Mouse (Mus musculus) forebrain, embryonic 15.5 days (tissue): ENCODE measurements at regions not wholly inside any gene's neighbourhood (a gene's known extent, or its start where the extent isn't known, plus 50 kb on each side); places are given as distances from the start of the nearest gene placed in this dataset.

Experiments
- ATAC-seq: fragments of 200-750 bp; cut with Nextera tagmentation; replicated peaks from 2 replicates; pipeline ENCODE4 v1.8.0; 2017; ENCODE audit warnings: mild to moderate bottlenecking, moderate TSS enrichment, moderate library complexity
- H3K27ac ChIP-seq: fragments of 300-500 bp; sonication (generic); replicated peaks from 2 replicates; pipeline ENCODE4 v1.5.1; 2015; ENCODE audit warnings: mild to moderate bottlenecking, inconsistent platforms
- H3K27me3 ChIP-seq: fragments of 300-500 bp; sonication (generic); 2 replicates; pipeline ENCODE4 v1.6.1; 2015; ENCODE audit warnings: inconsistent platforms
- H3K36me3 ChIP-seq: fragments of 300-500 bp; sonication (generic); 2 replicates; pipeline ENCODE4 v1.6.1; 2015; ENCODE audit warnings: mild to moderate bottlenecking, inconsistent platforms
- H3K4me1 ChIP-seq: fragments of 300-500 bp; sonication (generic); 2 replicates; pipeline ENCODE4 v1.6.1; 2015; ENCODE audit warnings: inconsistent platforms
- H3K4me2 ChIP-seq: fragments of 300-500 bp; sonication (generic); replicated peaks from 2 replicates; pipeline ENCODE4 v1.6.1; 2015; ENCODE audit warnings: mild to moderate bottlenecking, inconsistent platforms
- H3K4me3 ChIP-seq: fragments of 300-500 bp; sonication (generic); 2 replicates; pipeline ENCODE4 v1.5.1; 2015; ENCODE audit warnings: mild to moderate bottlenecking, inconsistent platforms
- H3K9ac ChIP-seq: fragments of 300-500 bp; sonication (generic); replicated peaks from 2 replicates; pipeline ENCODE4 v1.6.1; 2015; ENCODE audit warnings: mild to moderate bottlenecking, inconsistent platforms
- H3K9me3 ChIP-seq: fragments of 300-500 bp; sonication (generic); 2 replicates; pipeline ENCODE4 v1.6.1; 2016; ENCODE audit warnings: inconsistent platforms
- WGBS: fragments of 180-500 bp; shearing (Covaris S2); methylation state at CpG from one replicate; pipeline ENCODE4 v1.1.7; 2015; ENCODE audit warnings: mixed read lengths; 5-methylcytosine and 5-hydroxymethylcytosine counted together

DNA sequence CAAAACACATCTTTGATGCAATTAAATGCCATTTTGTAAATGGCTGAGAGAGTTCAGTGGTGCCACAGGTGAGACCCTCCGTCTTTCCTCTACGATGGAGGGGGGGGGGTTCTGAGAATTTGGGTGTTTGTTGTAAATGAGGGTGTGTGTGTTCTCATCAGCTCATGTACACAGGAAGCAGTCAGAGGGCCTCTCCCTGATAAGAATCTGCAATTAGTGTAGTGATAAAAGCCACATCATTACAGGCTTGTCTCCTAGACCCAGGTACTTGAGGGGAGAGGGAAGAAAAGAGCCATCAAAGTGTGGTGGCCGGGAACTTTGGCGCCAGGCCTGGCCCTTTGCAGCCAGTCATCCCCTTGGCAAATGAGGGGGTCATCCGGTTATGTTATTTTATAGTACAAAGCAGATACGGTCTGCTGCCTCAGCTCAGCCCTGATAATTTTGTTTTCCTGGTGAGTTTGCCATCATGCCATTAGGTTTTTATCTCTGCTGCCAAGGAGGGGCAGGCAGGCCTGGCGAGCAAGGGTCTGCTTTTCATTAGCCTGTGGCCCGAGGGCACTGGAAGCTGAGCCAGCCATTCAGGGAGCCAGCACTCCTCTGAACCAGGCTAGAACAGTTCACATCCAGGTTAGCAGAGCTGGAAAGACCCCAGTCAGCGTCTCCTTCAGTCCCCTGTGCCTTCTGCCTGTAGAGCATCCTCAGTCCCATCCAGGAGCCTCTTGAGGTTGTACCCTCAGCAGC lies 59.7 kb downstream of the H2al1j start:
- H3K4me1 ChIP-seq: no peaks in the 10 kb centered on the region
- H3K9ac ChIP-seq: no peak overlapping the region
- 53% methylated on average over 9 of the region's 9 CpGs for WGBS
- H3K27ac ChIP-seq: no peak overlapping the region
- H3K4me3 ChIP-seq: no peak overlapping the region
- H3K36me3 ChIP-seq: no peaks in the 10 kb centered on the region
- no peaks in the 10 kb centered on the region for H3K27me3 ChIP-seq
- no peak for ATAC-seq
- H3K9me3 ChIP-seq: no peaks in the 10 kb centered on the region
- H3K4me2 ChIP-seq: no peak overlapping the region

DNA sequence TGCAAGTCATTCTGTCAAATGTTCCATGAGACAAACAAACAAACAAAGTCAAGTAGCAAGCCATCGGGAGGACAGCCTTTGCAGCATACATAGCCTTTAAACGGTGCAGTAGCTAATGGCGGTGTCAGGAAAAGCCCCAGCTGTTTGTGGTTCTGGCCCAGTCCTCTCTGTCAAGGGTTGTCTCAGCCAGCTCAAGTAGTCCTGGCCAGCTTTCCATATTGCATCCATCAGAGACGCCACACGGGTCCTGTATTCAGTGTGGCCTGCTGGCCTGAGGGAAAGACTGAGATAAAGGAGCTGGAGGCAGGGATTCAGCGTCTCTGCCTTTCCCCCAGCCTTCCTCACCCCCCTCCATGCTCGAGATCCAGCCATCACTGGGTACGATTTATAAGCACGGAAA lies 61.2 kb downstream of the H2al1j start:
- no peak overlapping the region for H3K27ac ChIP-seq
- H3K9ac ChIP-seq: no peak overlapping the region
- H3K36me3 ChIP-seq: no peaks in the 10 kb centered on the region
- no peaks in the 10 kb centered on the region for H3K4me1 ChIP-seq
- H3K27me3 ChIP-seq: no peaks in the 10 kb centered on the region
- no peak for ATAC-seq
- WGBS: 75% methylated on average over 9 of the region's 9 CpGs
- no peak overlapping the region for H3K4me3 ChIP-seq
- no peak overlapping the region for H3K4me2 ChIP-seq
- no peaks in the 10 kb centered on the region for H3K9me3 ChIP-seq

DNA sequence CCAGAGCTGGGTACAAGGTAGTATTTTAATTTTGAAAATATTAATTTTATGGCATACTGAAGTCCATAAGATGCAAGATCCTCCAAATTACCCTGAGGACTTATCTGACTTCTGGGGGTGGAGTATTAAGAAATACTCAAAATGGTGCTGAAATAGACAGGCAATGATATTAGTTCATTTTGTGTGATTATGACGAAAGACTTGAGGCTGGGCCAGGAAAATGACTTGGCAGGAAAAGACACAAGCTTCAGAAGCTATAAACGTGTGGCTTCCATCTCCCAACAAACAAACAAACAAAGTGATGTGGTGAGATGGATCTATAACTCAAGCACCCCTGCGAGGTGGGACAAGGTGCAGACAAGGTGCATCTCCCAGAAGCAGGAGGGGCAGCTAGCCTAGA lies 72.8 kb downstream of the H2al1j start:
- ATAC-seq: no peak
- no peak overlapping the region for H3K4me2 ChIP-seq
- WGBS: 82% methylated on average over 3 of the region's 3 CpGs
- no peak overlapping the region for H3K9ac ChIP-seq
- no peaks in the 10 kb centered on the region for H3K27me3 ChIP-seq
- H3K4me3 ChIP-seq: no peak overlapping the region
- no peaks in the 10 kb centered on the region; the same call in 1 of the 2 replicates for H3K9me3 ChIP-seq
- H3K4me1 ChIP-seq: peaks cover 3% of the 10 kb centered on the region; the same call in 1 of the 2 replicates
- no peaks in the 10 kb centered on the region for H3K36me3 ChIP-seq
- no peak overlapping the region for H3K27ac ChIP-seq

DNA sequence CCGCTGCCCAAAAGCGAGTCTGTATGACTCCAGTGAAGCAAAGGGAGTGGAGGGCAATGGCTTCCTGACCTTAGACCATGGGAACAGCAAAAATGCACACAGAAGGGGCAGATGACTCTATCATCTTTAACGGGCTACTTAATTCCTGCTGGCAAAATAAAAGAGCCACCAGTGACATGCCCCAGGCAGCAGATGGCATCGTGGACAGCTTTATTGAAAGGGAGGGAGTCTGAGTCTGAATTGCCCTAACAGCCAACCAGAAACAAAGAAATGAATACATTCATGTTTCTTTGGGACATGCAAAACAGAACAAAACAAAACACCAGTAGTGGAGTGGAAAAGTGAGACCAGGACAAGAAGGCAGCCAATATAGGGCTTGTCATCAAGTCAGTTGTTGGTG lies 76.7 kb downstream of the H2al1j start:
- Histone ChIP-seq H3K4me1 (peaks cover 3% of the 10 kb centered on the region; the same call in 1 of the 2 replicates), H3K36me3 (no peaks in the 10 kb centered on the region)
- WGBS: 61% methylated on average over 4 of the region's 4 CpGs

GRCm38 (mm10) chrX:11412316-11412826 lies 84.7 kb downstream of the H2al1j start:
- H3K4me3 ChIP-seq: no peak overlapping the region
- H3K9me3 ChIP-seq: no peaks in the 10 kb centered on the region
- WGBS: 63% methylated on average over 5 of the region's 5 CpGs
- no peaks in the 10 kb centered on the region for H3K27me3 ChIP-seq
- H3K27ac ChIP-seq: no peak overlapping the region
- H3K4me2 ChIP-seq: no peak overlapping the region
- no peak overlapping the region for H3K9ac ChIP-seq
- no peaks in the 10 kb centered on the region for H3K36me3 ChIP-seq
- ATAC-seq: no peak
- no peaks in the 10 kb centered on the region for H3K4me1 ChIP-seq

More for the DNA sequence above, 76.7 kb downstream of the H2al1j start:
- no peak for ATAC-seq
- Histone ChIP-seq H3K9me3 (no peaks in the 10 kb centered on the region; the same call in 1 of the 2 replicates), H3K27me3 (no peaks in the 10 kb centered on the region), H3K9ac (no peak overlapping the region), H3K4me2 (no peak overlapping the region), H3K27ac (no peak overlapping the region), H3K4me3 (no peak overlapping the region)

DNA sequence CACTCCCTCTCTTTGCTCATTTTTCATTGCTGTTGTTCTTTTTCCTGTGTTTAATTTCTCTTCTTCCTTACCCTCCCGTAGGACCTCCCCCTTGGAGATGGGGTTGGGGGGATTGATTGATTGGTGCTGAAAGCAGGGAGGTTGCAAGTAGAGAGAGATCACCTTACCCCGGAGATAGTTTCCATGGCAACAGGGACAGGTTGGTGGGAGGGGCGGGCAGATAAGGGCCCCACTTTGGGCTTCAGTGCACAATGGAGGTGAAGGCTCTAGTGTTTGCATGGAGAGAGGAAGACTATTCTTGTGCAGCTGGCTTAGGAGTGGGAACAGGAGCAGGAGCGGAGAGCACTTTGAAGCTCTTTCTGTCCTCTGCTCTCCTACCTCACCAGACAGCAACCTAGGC lies 88.0 kb downstream of the H2al1j start:
- Histone ChIP-seq H3K4me3 (no peak overlapping the region), H3K36me3 (no peaks in the 10 kb centered on the region), H3K9me3 (no peaks in the 10 kb centered on the region), H3K4me1 (peaks cover 10% of the 10 kb centered on the region; the same call in 1 of the 2 replicates), H3K9ac (no peak overlapping the region), H3K4me2 (no peak overlapping the region), H3K27ac (no peak overlapping the region), H3K27me3 (no peaks in the 10 kb centered on the region)
- no peak for ATAC-seq
- 40% methylated on average over 4 of the region's 4 CpGs for WGBS

GRCm38 (mm10) chrX:11416510-11416909 lies 88.9 kb downstream of the H2al1j start:
- Histone ChIP-seq H3K27ac (no peak overlapping the region), H3K4me3 (no peak overlapping the region), H3K36me3 (no peaks in the 10 kb centered on the region), H3K4me2 (no peak overlapping the region), H3K4me1 (peaks cover 12% of the 10 kb centered on the region; the same call in 1 of the 2 replicates), H3K27me3 (no peaks in the 10 kb centered on the region), H3K9me3 (no peaks in the 10 kb centered on the region), H3K9ac (no peak overlapping the region)
- ATAC-seq: no peak
- WGBS: 84% methylated on average over 3 of the region's 3 CpGs

- H3K9me3 ChIP-seq: no peaks in the 10 kb centered on the region
- H3K4me3 ChIP-seq: no peak overlapping the region
- no peaks in the 10 kb centered on the region for H3K27me3 ChIP-seq
- no peak overlapping the region for H3K4me2 ChIP-seq
- H3K9ac ChIP-seq: no peak overlapping the region
- H3K4me1 ChIP-seq: peaks cover 12% of the 10 kb centered on the region; the same call in 1 of the 2 replicates
- WGBS: 58% methylated on average over 4 of the region's 4 CpGs
- no peaks in the 10 kb centered on the region for H3K36me3 ChIP-seq
- no peak for ATAC-seq
- H3K27ac ChIP-seq: no peak overlapping the region
Measured at GRCm38 (mm10) chrX:11417861-11418260, 90.2 kb downstream of the H2al1j start.

GRCm38 (mm10) chrX:11418261-11418660 lies 90.6 kb downstream of the H2al1j start:
- H3K4me2 ChIP-seq: no peak overlapping the region
- H3K27me3 ChIP-seq: no peaks in the 10 kb centered on the region
- H3K9me3 ChIP-seq: no peaks in the 10 kb centered on the region
- 71% methylated on average over 10 of the region's 10 CpGs for WGBS
- no peak for ATAC-seq
- no peaks in the 10 kb centered on the region for H3K36me3 ChIP-seq
- no peak overlapping the region for H3K4me3 ChIP-seq
- H3K9ac ChIP-seq: no peak overlapping the region
- no peak overlapping the region for H3K27ac ChIP-seq
- peaks cover 12% of the 10 kb centered on the region; the same call in 1 of the 2 replicates for H3K4me1 ChIP-seq

GRCm38 (mm10) chrX:11419162-11419631 lies 91.6 kb downstream of the H2al1j start:
- no peaks in the 10 kb centered on the region for H3K27me3 ChIP-seq
- H3K27ac ChIP-seq: no peak overlapping the region
- no peak overlapping the region for H3K9ac ChIP-seq
- no peak overlapping the region for H3K4me3 ChIP-seq
- no peaks in the 10 kb centered on the region for H3K36me3 ChIP-seq
- WGBS: 33% methylated on average over 5 of the region's 5 CpGs
- peaks cover 12% of the 10 kb centered on the region; the same call in 1 of the 2 replicates for H3K4me1 ChIP-seq
- ATAC-seq: peak; percentile 41; the same call in 1 of the 2 replicates
- H3K9me3 ChIP-seq: no peaks in the 10 kb centered on the region
- no peak overlapping the region for H3K4me2 ChIP-seq

- Histone ChIP-seq H3K4me2 (no peak overlapping the region), H3K9ac (no peak overlapping the region), H3K27ac (no peak overlapping the region), H3K36me3 (no peaks in the 10 kb centered on the region), H3K4me3 (no peak overlapping the region), H3K9me3 (no peaks in the 10 kb centered on the region), H3K27me3 (no peaks in the 10 kb centered on the region), H3K4me1 (peaks cover 24% of the 10 kb centered on the region)
- ATAC-seq: no peak; the same call in 1 of the 2 replicates
- WGBS: 60% methylated on average over 12 of the region's 12 CpGs
Measured at GRCm38 (mm10) chrX:11432403-11433004, 104.9 kb downstream of the H2al1j start.

GRCm38 (mm10) chrX:11435338-11435737 lies 107.7 kb downstream of the H2al1j start:
- Histone ChIP-seq H3K27ac (no peak overlapping the region), H3K4me2 (no peak overlapping the region), H3K9me3 (no peaks in the 10 kb centered on the region), H3K4me3 (no peak overlapping the region), H3K4me1 (peaks cover 27% of the 10 kb centered on the region), H3K36me3 (no peaks in the 10 kb centered on the region), H3K9ac (no peak overlapping the region), H3K27me3 (no peaks in the 10 kb centered on the region)
- WGBS: 53% methylated on average over 6 of the region's 6 CpGs
- ATAC-seq: no peak
